Mouse (Mus musculus) hematopoietic stem cell, adult 5-6 weeks (primary cell): ENCODE measurements around the gene Ptpre. TPM values are rescaled to one million over a fixed set of nuclear protein-coding genes. Genes with fewer than 3 reads are reported as not detected.

Experiments used
- ATAC-seq, 2 experiments: fragments of 125-278 bp in 1 of 2; replicated peaks in 1 of 2; 2 replicates each; pipeline ENCODE4 v1.8.0; 2016 to 2017; ENCODE audit warnings: inconsistent platforms in 2 of 2, mild to moderate bottlenecking in 2 of 2, moderate number of reproducible peaks in 2 of 2, low read depth in 1 of 2, moderate TSS enrichment in 1 of 2; ENCODE audit not compliant: low FRiP score in 2 of 2, poor library complexity in 2 of 2, severe bottlenecking in 2 of 2, insufficient read depth in 1 of 2, low TSS enrichment in 1 of 2
- total RNA-seq: library from RNA; stranded (forward); fragments of 172-1452, 232-1000 nt; gene quantifications from 2 replicates; pipeline ENCODE4 v1.2.3, GENCODE M21; 2017

Ptpre gene
- total RNA-seq, 1 experiment from 2014 or later = 106 TPM

DNA sequence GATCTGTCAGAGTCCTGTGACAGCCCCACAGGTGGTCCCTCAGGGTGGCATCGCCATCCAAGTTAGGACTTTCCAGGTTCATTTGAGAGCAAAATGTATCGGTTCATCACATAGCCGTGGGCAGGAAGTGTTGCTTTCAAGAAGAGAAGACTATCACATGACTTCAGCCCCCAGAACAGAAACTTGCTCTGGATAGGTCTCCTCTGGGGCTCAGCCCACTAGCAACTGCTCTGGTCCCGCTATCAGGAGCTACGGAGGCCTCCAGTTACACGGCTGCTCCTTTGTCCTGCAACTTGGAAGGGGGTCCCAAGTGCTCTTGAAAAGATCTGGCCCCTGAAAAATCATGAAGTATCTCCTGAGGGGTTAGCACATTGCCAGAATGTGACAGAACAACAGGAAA is 109.7 kb downstream of the Ptpre start:
- ATAC-seq = no peak

GRCm38 (mm10) chr7:135648821-135649220 is 111.5 kb downstream of the Ptpre start:
- no peak for ATAC-seq

DNA sequence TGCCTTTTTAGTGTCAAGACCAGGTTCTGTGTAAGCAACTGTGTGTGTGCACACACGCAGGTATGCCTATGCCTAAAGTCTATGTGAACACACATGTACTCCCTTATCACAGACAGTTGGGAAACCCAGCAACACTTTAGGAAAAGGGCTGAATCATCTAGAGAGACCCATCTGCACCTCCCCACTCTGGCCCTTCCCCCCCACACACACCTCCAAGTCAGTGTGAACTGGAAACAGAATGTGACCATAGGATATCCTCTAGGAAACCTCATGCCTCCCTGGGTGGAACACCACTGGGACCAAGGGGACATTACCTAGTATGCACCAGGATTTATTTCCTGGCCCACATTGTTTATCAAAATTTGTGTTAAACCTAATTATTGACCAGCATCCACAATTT is 112.0 kb downstream of the Ptpre start:
- ATAC-seq = no peak

DNA sequence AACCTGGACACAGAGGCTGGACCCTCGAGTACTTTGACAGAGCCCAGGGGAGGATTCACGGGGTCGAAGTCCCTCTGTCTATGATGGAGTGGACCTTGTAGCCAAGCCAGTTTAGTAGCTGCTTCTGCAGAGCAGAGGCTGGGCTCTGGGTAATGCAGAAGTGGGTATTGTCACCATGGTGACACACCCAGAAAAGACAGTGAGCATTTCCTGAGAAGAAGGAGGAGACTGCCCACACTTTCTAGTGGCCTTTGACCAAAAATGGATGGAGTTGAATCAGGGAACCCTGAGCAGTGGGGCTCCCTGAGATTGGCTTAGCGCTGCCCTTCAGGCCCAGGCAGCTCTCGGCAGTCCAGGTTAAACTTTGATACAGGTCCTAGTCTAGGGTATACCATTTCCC is 112.8 kb downstream of the Ptpre start:
- peak; percentile 9 to 27; a peak in 2 of 4 replicates for ATAC-seq

GRCm38 (mm10) chr7:135651831-135652511 is 114.7 kb downstream of the Ptpre start:
- peak; percentile 48 to 49 for ATAC-seq

DNA sequence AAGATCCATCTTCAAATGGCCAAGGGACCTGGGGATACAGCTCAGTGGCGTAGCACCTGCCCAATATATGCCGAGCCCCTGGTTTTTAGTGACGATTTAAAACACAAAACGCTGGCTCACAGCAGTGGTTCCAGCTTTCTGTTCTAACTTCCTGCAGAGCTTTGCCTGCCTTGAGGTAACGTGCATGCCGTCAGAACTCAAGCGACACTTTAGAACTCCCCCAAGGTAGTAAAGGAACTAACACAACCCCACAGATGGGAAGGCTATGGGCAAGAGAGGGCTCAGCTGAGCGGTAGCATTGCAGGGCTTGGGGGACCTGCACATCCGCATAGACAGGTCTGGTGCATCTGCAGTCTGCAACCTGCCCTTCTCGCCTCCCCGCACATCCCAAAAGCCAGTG is 115.5 kb downstream of the Ptpre start:
- ATAC-seq = no peak

- no peak for ATAC-seq
Observed at GRCm38 (mm10) chr7:135653601-135654000, 116.3 kb downstream of the Ptpre start.

DNA sequence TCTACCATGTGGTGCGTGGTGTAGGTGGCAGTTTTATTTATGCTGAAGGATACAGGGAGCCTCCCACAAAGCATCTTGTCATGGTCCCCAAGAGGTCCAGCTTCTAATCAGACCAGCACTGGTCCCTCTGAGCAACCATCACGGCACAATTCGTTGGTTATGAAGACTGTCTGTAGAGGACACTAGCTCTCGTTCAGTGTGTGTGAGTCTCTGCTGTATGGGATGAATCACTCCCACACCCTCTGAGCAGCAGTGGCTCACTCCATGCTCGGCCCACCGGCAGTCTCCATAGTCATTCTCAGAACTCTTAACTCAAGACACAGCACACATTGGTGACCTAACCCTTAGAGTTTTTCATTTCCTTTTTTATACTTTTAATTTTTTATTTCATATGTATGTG is 117.0 kb downstream of the Ptpre start:
- ATAC-seq = no peak

GRCm38 (mm10) chr7:135655113-135655512 is 117.8 kb downstream of the Ptpre start:
- peak; percentile 49 to 60 for ATAC-seq

DNA sequence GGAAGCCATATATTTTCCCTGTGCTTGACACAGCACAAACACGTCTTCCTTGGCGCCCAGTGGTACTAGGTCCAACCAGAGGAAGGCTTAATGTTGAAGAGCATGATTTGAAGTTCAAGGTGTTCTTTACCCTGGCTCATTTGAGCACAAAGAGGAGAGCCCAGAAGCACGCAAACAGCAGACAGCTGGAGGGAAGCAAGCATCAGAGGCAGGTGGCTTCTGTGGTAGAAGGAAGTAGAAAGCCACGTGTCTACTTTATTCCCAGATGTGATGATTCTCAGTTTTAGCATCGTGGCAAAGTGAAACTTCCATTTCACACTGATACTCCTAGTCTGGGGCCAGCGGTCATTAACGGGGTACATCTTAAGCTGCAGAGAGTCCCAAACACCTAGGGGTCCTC is 120.9 kb downstream of the Ptpre start:
- no peak for ATAC-seq

- ATAC-seq = peak; percentile 74 to 87
Observed at GRCm38 (mm10) chr7:135659314-135659935, 122.1 kb downstream of the Ptpre start.

- ATAC-seq = no peak
Observed at GRCm38 (mm10) chr7:135660314-135660713, 123.0 kb downstream of the Ptpre start.

- ATAC-seq = no peak
Observed at GRCm38 (mm10) chr7:135664211-135664610, 126.9 kb downstream of the Ptpre start.

GRCm38 (mm10) chr7:135666314-135666713 is 129.0 kb downstream of the Ptpre start:
- ATAC-seq = peak; percentile 34 to 43; a peak in 2 of 4 replicates

DNA sequence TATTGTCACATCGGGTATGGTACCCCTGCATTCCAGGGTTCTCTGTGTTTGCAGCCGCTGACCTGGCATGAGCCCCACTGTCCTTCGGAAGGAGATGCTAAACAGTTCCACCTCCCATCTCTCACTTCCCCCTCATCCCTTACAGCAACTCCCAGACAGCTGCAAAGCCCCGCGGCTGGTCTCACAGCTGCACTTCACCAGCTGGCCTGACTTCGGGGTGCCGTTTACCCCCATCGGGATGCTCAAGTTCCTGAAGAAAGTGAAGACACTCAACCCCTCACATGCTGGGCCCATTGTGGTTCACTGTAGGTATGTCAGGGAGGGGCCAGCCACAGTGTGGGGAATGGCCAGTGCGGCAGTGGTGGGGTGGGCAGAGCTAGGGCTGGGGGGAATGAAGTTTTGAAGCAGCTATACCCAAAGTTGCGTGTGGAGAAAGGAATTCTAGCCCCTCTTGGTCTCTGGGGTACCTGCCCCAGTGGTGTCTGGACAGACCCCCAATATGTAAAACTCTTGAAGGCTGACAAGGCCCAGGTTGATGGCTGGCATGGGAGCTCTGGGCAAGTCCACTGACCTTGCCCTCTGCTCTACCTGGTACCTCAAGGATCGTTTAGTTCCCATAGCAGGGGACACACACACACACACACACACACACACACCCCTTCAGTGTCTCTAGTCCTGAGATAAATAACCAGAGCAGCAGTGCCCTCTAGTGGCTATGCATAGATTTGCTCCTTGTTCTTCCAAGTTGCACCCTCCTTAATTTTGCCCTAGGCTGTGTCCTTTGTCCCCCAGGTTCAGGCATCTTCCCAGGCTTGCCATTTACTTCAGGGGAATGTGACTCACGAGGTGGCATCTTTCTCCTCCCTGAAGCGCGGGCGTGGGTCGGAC is 131.8 kb downstream of the Ptpre start:
- peak; percentile 39 to 48; a peak in 1 of 4 replicates for ATAC-seq

DNA sequence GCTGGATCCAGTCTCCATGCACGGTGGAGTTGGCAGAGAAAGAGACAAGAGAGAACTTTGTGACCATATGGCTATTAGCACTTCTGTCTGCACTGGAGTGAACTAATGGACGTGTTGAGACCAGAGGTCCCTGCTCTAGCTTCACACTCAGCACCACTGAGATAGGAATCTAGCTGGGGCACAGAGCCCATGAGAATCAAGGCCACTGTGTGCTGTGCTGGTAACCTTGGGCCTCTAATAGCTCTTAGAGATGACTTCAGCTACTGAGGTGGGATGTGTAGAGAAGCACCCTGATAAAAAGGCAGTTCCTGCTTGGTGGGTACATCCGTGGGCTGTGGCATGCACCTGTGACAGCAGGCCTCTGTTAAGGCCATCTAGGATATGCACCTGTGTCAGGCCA is 136.3 kb downstream of the Ptpre start:
- ATAC-seq = no peak

- no peak for ATAC-seq
Observed at GRCm38 (mm10) chr7:135676722-135677121, 139.4 kb downstream of the Ptpre start.

DNA sequence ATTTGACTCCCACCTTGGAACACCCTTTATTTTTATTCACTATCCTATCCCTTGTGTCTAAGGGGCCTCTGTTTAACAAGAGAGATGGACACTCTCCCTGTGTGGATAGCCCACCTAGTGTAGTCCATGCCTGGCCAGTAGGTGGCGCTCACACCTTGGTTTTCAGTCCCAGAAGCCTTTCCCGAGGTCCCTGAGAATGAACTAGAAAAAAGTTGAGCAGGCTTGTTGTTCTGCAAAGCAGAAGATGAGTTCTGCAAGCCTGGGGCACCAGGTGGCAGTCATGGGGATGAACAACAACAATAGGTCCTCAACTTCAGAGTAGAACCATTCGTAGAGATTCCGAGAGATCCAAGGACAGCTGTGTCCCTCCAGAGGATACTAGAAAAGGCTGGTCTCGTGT is 143.1 kb downstream of the Ptpre start:
- no peak; a peak in 1 of 4 replicates for ATAC-seq
